ENCODE assay signal across 18 mouse cellular contexts in genomic region chr8:86393835-86394234, GRCm38 (mm10).
"Had no signal": no experiment of that assay in that cellular context is flagged by ENCODE, and none has a peak within 500 bp of the region (broad histone marks: within the 10 kb centered on the region; RNA-seq: fewer than 3 reads in every experiment).

No protein-coding gene starts in this region.

- H3K9ac ChIP-seq: liver, embryonic 13.5 days; neural tube, embryonic 12.5 days; neural tube, embryonic 15.5 days had no signal

- H3K27ac ChIP-seq: left cerebral cortex, adult 2 months; liver, embryonic 13.5 days; neural tube, embryonic 12.5 days; neural tube, embryonic 15.5 days; stomach, postnatal 0 days had no signal

- H3K9me3 ChIP-seq: liver, embryonic 13.5 days; neural tube, embryonic 12.5 days; neural tube, embryonic 15.5 days had no signal

- DNase-seq: kidney, adult 9 months; kidney, postnatal 14 days; layer of hippocampus, postnatal 36 days; liver, embryonic 13.5 days; lung, adult 2 months; lung, postnatal 14 days; lung, postnatal 4 days; midbrain, embryonic 14.5 days; right cerebral cortex, adult 18-20 months; right cerebral cortex, postnatal 14 days; right cerebral cortex, postnatal 4 days; thymus, adult 2 months; thymus, postnatal 14 days; thymus, postnatal 4 days had no signal

- H3K4me1 ChIP-seq: liver, embryonic 13.5 days had no signal

- H3K36me3 ChIP-seq: liver, embryonic 13.5 days; neural tube, embryonic 12.5 days; neural tube, embryonic 15.5 days had no signal

- H3K4me3 ChIP-seq: left cerebral cortex, adult 2 months; liver, embryonic 13.5 days; neural tube, embryonic 12.5 days; neural tube, embryonic 15.5 days had no signal

- H3K4me2 ChIP-seq: liver, embryonic 13.5 days; neural tube, embryonic 12.5 days; neural tube, embryonic 15.5 days had no signal

- H3K27me3 ChIP-seq: liver, embryonic 13.5 days; neural tube, embryonic 12.5 days; neural tube, embryonic 15.5 days had no signal
